Mouse (Mus musculus): ENCODE results near the gene Zdhhc12. TPM values are rescaled to one million over a fixed set of nuclear protein-coding genes. Genes with fewer than 3 reads are reported as not detected.

Gene Zdhhc12
- polyA plus RNA-seq, 1 experiment from 2014 or later: 26.9 TPM

GRCm38 (mm10) chr2:30130156-30130555, 36.7 kb upstream of the Zdhhc12 start:
- no peak overlapping the region for H3K27ac ChIP-seq (ENCODE audit: low read length)
- no peaks in the 10 kb centered on the region for H3K9me3 ChIP-seq (replicated peaks; ENCODE audit: control insufficient read depth, low read length, poor library complexity, severe bottlenecking)
- 87% methylated on average over 4 of the region's 4 CpGs for WGBS
- H3K4me3 ChIP-seq (ENCODE audit: low read depth, low read length): no peak overlapping the region
- ATAC-seq: no peak
- peaks cover 19% of the 10 kb centered on the region for H3K4me1 ChIP-seq (ENCODE audit: control insufficient read depth, insufficient read depth, low read length)
- H3K9ac ChIP-seq (ENCODE audit: low read depth, low read length): no peak overlapping the region
- no peaks in the 10 kb centered on the region for H3K27me3 ChIP-seq (ENCODE audit: control insufficient read depth, insufficient read depth, low read depth, low read length)
- H3K4me2 ChIP-seq (ENCODE audit: low read length): no peak overlapping the region
- no peaks in the 10 kb centered on the region for H3K36me3 ChIP-seq (ENCODE audit: control insufficient read depth, insufficient read depth, low read length)

DNA sequence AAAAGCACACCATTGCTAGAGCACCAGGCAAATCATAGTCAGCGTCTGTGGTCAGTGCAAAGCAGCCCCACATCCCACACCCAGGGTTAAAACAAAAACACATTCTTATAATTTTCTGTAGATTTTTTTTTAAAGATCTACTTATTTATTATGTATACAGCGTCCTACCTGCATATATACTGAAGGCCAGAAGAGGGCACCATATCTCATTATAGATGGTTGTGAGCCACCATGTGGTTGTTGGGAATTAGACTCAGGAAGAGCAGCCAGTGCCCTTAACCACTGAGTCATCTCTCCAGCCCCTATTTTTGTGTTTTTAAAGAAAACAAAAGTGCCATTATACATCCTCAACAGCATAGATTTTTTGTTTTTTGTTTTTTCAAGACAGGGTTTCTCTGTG, 35.3 kb upstream of the Zdhhc12 start:
- Histone ChIP-seq H3K27ac (ENCODE audit: low read length) (no peak overlapping the region), H3K4me3 (ENCODE audit: low read depth, low read length) (no peak overlapping the region), H3K9ac (ENCODE audit: low read depth, low read length) (no peak overlapping the region), H3K4me1 (ENCODE audit: control insufficient read depth, insufficient read depth, low read length) (peaks cover 14% of the 10 kb centered on the region), H3K27me3 (ENCODE audit: control insufficient read depth, insufficient read depth, low read depth, low read length) (no peaks in the 10 kb centered on the region), H3K4me2 (ENCODE audit: low read length) (no peak overlapping the region), H3K9me3 (replicated peaks; ENCODE audit: control insufficient read depth, low read length, poor library complexity, severe bottlenecking) (no peaks in the 10 kb centered on the region), H3K36me3 (ENCODE audit: control insufficient read depth, insufficient read depth, low read length) (no peaks in the 10 kb centered on the region)
- 30% methylated on average over 2 of the region's 2 CpGs for WGBS
- ATAC-seq: no peak

- WGBS: 13% methylated on average over 21 of the region's 31 CpGs
- Histone ChIP-seq H3K4me3 (ENCODE audit: low read depth, low read length) (peak within 1 kb of the TSS; percentile 90), H3K27ac (ENCODE audit: low read length) (peak within 1 kb of the TSS; percentile 92), H3K36me3 (ENCODE audit: control insufficient read depth, insufficient read depth, low read length) (peaks cover 2% of the 10 kb centered on the region; the same call in 1 of the 2 replicates), H3K27me3 (ENCODE audit: control insufficient read depth, insufficient read depth, low read depth, low read length) (no peaks in the 10 kb centered on the region), H3K4me1 (ENCODE audit: control insufficient read depth, insufficient read depth, low read length) (peaks cover 27% of the 10 kb centered on the region), H3K9ac (ENCODE audit: low read depth, low read length) (peak within 1 kb of the TSS; percentile 93), H3K4me2 (ENCODE audit: low read length) (peak within 1 kb of the TSS; percentile 96), H3K9me3 (replicated peaks; ENCODE audit: control insufficient read depth, low read length, poor library complexity, severe bottlenecking) (no peaks in the 10 kb centered on the region)
- ATAC-seq: peak; percentile 96
These were observed 31.2 kb upstream of the Zdhhc12 start, which contains the start of gene Zer1 for GRCm38 (mm10) chr2:30124472-30125274. Gene Zer1, minus strand, starts transcription at chr2:30124585.

- Histone ChIP-seq H3K27me3 (ENCODE audit: control insufficient read depth, insufficient read depth, low read depth, low read length) (no peaks in the 10 kb centered on the region), H3K27ac (ENCODE audit: low read length) (peak overlapping the region; percentile 92), H3K4me1 (ENCODE audit: control insufficient read depth, insufficient read depth, low read length) (peaks cover 35% of the 10 kb centered on the region), H3K9ac (ENCODE audit: low read depth, low read length) (peak overlapping the region; percentile 93), H3K4me2 (ENCODE audit: low read length) (peak overlapping the region; percentile 96), H3K9me3 (replicated peaks; ENCODE audit: control insufficient read depth, low read length, poor library complexity, severe bottlenecking) (no peaks in the 10 kb centered on the region), H3K4me3 (ENCODE audit: low read depth, low read length) (peak overlapping the region; percentile 90), H3K36me3 (ENCODE audit: control insufficient read depth, insufficient read depth, low read length) (peaks cover 2% of the 10 kb centered on the region; the same call in 1 of the 2 replicates)
- 2% methylated on average over 38 of the region's 44 CpGs for WGBS
- ATAC-seq: peak; percentile 67
These were observed 30.5 kb upstream of the Zdhhc12 start for GRCm38 (mm10) chr2:30123729-30124471.

GRCm38 (mm10) chr2:30122766-30123165, 29.3 kb upstream of the Zdhhc12 start:
- no peak overlapping the region; the same call in 1 of the 2 replicates for H3K4me2 ChIP-seq (ENCODE audit: low read length)
- H3K9me3 ChIP-seq (replicated peaks; ENCODE audit: control insufficient read depth, low read length, poor library complexity, severe bottlenecking): no peaks in the 10 kb centered on the region
- WGBS: 90% methylated on average over 5 of the region's 5 CpGs
- peaks cover 2% of the 10 kb centered on the region; the same call in 1 of the 2 replicates for H3K36me3 ChIP-seq (ENCODE audit: control insufficient read depth, insufficient read depth, low read length)
- no peaks in the 10 kb centered on the region for H3K27me3 ChIP-seq (ENCODE audit: control insufficient read depth, insufficient read depth, low read depth, low read length)
- no peak overlapping the region for H3K9ac ChIP-seq (ENCODE audit: low read depth, low read length)
- H3K4me3 ChIP-seq (ENCODE audit: low read depth, low read length): no peak overlapping the region
- peaks cover 35% of the 10 kb centered on the region for H3K4me1 ChIP-seq (ENCODE audit: control insufficient read depth, insufficient read depth, low read length)
- H3K27ac ChIP-seq (ENCODE audit: low read length): no peak overlapping the region
- ATAC-seq: no peak

DNA sequence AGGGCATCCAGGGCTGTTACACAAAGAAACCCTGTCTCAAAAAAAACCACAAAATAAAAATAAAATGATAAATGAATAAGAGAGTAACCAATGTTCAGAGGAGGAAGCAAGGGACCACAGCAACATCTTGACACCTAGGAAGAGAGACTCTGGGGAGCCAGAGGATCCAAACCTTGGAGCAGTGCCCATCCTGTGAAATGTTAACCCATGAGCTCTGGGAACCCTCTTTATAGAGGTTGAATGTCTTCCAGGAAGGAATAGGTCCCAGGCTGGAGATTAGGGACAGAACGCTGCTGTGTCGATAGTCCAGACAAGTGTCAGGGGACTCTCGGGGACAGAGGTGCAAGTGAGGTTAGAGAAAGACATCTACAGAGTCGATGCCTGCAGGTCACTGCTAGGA, 26.8 kb upstream of the Zdhhc12 start:
- Histone ChIP-seq H3K36me3 (ENCODE audit: control insufficient read depth, insufficient read depth, low read length) (peaks cover 2% of the 10 kb centered on the region; the same call in 1 of the 2 replicates), H3K9ac (ENCODE audit: low read depth, low read length) (peak overlapping the region; percentile 31; the same call in 1 of the 2 replicates), H3K9me3 (replicated peaks; ENCODE audit: control insufficient read depth, low read length, poor library complexity, severe bottlenecking) (no peaks in the 10 kb centered on the region), H3K4me3 (ENCODE audit: low read depth, low read length) (no peak overlapping the region), H3K27me3 (ENCODE audit: control insufficient read depth, insufficient read depth, low read depth, low read length) (no peaks in the 10 kb centered on the region), H3K4me1 (ENCODE audit: control insufficient read depth, insufficient read depth, low read length) (peaks cover 34% of the 10 kb centered on the region), H3K4me2 (ENCODE audit: low read length) (no peak overlapping the region), H3K27ac (ENCODE audit: low read length) (peak overlapping the region; percentile 52; the same call in 1 of the 2 replicates)
- WGBS: 70% methylated on average over 4 of the region's 4 CpGs
- no peak for ATAC-seq

DNA sequence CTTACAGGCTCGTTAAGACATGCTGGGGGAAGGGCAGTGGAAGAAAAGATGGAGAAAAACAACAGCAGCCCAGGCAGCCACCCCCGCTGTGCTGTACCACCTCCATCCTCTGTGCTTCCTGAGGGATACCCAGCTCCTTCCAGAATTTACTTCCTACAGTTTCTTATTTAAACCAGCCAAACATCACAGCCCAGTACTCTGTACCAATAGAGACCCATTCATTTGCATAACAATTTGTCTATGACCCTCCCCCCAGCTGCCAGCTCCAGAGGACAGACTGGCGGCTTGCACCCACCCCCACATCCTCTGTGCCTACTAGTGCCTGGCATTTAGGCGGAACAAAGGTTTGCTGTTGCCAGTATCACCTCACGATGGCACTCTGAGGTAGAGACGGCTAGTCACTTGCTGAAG, 26.2 kb upstream of the Zdhhc12 start:
- H3K9me3 ChIP-seq (replicated peaks; ENCODE audit: control insufficient read depth, low read length, poor library complexity, severe bottlenecking): no peaks in the 10 kb centered on the region
- H3K36me3 ChIP-seq (ENCODE audit: control insufficient read depth, insufficient read depth, low read length): peaks cover 2% of the 10 kb centered on the region; the same call in 1 of the 2 replicates
- H3K4me2 ChIP-seq (ENCODE audit: low read length): no peak overlapping the region
- WGBS: 10% methylated on average over 6 of the region's 6 CpGs
- H3K27me3 ChIP-seq (ENCODE audit: control insufficient read depth, insufficient read depth, low read depth, low read length): no peaks in the 10 kb centered on the region
- no peak overlapping the region for H3K4me3 ChIP-seq (ENCODE audit: low read depth, low read length)
- ATAC-seq: no peak
- no peak overlapping the region for H3K9ac ChIP-seq (ENCODE audit: low read depth, low read length)
- H3K4me1 ChIP-seq (ENCODE audit: control insufficient read depth, insufficient read depth, low read length): peaks cover 28% of the 10 kb centered on the region
- peak overlapping the region; percentile 52; the same call in 1 of the 2 replicates for H3K27ac ChIP-seq (ENCODE audit: low read length)

- Histone ChIP-seq H3K27ac (ENCODE audit: low read length) (no peak overlapping the region), H3K4me3 (ENCODE audit: low read depth, low read length) (no peak overlapping the region), H3K9me3 (replicated peaks; ENCODE audit: control insufficient read depth, low read length, poor library complexity, severe bottlenecking) (no peaks in the 10 kb centered on the region), H3K4me2 (ENCODE audit: low read length) (no peak overlapping the region), H3K9ac (ENCODE audit: low read depth, low read length) (no peak overlapping the region), H3K27me3 (ENCODE audit: control insufficient read depth, insufficient read depth, low read depth, low read length) (no peaks in the 10 kb centered on the region), H3K36me3 (ENCODE audit: control insufficient read depth, insufficient read depth, low read length) (peaks cover 40% of the 10 kb centered on the region), H3K4me1 (ENCODE audit: control insufficient read depth, insufficient read depth, low read length) (no peaks in the 10 kb centered on the region)
- ATAC-seq: no peak
- 93% methylated on average over 5 of the region's 5 CpGs for WGBS
These were observed 19.1 kb upstream of the Zdhhc12 start for GRCm38 (mm10) chr2:30112564-30112963.

DNA sequence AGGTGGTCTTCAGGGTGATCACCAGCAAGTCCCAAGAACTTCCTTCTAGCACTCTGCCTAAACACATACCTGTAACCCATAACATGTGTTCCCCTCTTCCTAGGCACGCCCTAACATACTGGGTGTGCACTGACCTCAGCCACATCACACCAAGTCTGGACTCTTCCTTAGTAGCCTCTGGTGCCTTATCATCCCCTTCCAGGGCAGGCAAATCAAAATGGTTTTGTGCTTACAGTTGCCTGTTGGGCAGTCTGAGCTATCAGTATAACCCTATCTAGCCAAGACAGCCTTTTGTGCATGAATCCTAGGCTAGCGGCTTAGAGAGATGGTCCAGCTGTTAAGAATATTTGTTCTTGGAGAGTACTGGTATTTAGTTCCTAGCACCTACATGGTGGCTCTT, 18.1 kb upstream of the Zdhhc12 start:
- Histone ChIP-seq H3K27ac (ENCODE audit: low read length) (no peak overlapping the region), H3K9me3 (replicated peaks; ENCODE audit: control insufficient read depth, low read length, poor library complexity, severe bottlenecking) (no peaks in the 10 kb centered on the region), H3K9ac (ENCODE audit: low read depth, low read length) (no peak overlapping the region), H3K4me1 (ENCODE audit: control insufficient read depth, insufficient read depth, low read length) (no peaks in the 10 kb centered on the region), H3K27me3 (ENCODE audit: control insufficient read depth, insufficient read depth, low read depth, low read length) (no peaks in the 10 kb centered on the region), H3K4me3 (ENCODE audit: low read depth, low read length) (no peak overlapping the region), H3K36me3 (ENCODE audit: control insufficient read depth, insufficient read depth, low read length) (peaks cover 45% of the 10 kb centered on the region), H3K4me2 (ENCODE audit: low read length) (no peak overlapping the region)
- no peak for ATAC-seq
- WGBS: 98% methylated on average over 2 of the region's 2 CpGs
